Mouse (Mus musculus) layer of hippocampus, adult 9-10 months (tissue): ENCODE measurements around the gene Tssk3.
A peak's percentile ranks its signal among the peaks of the same experiment; 100 is the strongest.

Experiments
- DNase-seq: peaks from one replicate; pipeline ENCODE4 v3.0.0; 2022; ENCODE audit warnings: low spot score

Tssk3 gene

DNA sequence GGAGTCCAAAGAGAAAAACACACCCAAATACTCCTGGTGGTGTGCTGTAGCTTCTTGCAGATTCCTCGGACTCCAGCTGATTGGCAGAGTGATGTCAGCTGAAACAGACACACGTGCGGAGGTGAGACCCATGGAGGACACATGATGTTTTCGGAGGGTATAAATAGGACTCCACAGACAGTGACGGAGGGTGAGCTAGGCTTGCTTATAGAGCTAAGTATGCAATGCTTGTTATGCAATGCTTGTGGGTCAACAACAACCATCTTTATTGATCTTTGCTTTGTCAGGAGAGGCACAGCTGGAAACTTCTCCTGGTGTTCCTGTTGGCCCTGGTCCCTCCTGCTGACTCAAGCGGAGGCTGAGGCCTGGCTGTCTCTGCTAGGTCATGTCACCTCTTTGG lies 42.1 kb downstream of the Tssk3 start:
- no peak for DNase-seq

DNA sequence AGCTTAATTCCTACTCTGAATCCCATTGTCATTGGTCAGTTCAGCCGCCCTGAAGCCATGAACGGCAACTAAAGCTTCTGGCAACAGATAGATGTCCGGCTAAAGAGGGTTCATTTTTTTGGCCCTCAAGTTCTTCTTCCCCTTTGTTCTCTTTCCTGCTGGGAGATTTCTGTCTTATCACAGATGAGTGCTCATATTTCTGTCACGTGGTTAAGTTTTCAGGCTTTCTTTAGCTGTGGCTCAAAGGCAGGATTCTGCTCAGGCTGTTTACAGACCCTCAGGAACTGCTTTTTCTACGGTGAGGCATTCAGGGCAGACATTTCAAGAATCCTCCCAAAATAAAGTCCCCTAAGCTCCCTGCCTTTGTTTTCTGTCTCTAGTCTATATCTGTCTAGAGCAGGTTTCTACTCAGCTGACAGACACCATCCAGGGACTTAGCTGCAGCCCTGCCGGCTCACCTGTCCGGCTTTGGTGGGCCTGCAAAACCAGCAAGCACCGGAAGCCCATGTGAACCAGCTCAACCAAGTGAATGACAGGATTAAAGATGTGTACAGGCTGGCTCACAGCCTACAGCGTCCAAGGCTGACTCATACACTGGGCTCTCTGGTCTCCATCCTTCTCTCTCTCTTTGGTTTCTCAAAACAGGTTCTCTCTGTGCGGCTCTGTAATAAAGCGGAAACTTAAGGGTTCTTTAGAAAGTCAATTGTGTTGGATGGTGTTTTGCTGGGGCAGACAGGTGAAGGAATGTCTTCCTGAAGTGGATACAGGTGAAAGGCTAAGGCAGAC lies 42.9 kb downstream of the Tssk3 start:
- no peak for DNase-seq

DNA sequence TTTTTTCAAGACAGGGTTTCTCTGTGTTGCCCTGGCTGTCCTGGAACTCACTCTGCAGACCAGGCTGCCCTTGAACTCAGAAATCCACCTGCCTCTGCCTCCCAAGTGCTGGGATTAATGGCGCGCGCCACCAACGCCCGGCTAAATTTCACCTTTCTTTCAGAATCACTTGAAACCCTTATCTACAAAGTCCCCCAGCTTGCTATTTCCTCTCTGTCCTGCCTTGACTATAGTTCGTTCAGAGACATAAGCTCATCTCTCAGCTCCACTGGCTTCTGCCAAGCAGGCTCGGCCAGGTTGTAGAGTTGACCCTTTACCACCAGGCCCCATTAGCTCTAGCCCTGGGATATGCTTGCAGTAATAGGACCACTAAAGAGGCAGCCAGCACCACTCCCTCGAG lies 43.5 kb downstream of the Tssk3 start:
- DNase-seq, result no peak

DNA sequence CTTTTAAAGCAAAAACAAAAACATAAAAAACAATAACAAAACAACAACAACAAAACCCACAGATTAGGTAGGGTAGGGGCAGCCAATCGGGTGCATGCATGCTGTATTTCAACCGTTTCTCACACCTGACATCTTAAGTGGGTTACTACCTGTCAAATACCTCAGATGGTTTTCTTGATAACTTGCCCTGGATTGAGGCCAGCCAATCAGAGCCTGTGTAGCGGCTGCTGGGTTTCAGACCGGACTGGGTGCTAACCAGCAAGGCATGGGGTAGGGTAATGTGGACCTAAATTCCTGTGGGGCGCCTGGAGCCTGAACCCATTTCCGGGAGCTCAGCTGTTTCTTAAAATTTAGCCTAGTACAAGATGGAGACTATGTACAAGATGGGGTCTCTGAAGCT lies 49.7 kb downstream of the Tssk3 start:
- DNase-seq, result no peak

DNA sequence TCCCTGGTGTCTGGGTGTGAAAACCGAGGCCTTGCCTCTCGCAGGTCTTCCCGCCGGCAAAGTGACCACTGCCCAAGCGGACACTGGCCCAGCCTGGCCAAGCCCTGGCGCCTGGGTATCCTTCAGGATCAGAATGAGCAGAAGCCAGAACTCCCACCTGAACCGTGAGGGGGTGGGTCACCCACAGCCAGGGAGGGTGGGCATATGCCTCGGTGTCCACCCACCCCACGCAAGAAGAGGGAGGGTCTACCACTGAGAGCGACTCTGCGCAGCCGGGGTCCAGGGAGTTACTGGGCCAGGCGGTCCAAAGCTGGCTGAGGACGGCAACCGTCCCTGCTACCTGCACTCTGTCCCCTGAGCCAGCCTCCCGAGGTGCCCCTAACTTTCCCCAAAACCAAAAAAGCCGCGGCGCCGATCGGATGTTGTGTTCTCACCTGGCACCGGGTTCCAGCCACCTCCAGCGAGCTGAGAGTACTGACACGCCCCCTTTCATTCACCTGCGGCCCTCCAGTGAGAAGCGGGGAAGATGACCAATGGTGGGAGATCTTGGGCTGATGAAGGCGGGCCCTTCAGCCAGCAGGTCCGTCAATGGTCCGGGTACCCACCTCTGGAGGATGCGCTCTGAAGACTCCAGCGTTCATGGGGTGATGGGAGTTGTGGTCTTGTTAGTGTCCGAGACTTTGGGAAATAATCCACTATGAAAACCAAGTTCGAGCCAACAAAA lies 50.3 kb downstream of the Tssk3 start, which contains the start of gene Zbtb8b:
Gene Zbtb8b (minus strand): TSS at position 514 of the 724 bp plus-strand sequence.
- DNase-seq, result peak; percentile 45
